Mouse (Mus musculus) liver, adult 2 months (tissue): ENCODE results near the gene Lhpp.

Experiments
- CTCF ChIP-seq: fragments of 200-500 bp; IDR thresholded peaks from 2 replicates; pipeline ENCODE4 v1.5.1; 2011; ENCODE audit warnings: low read depth, low read length, control low read depth
- POLR2A ChIP-seq: fragments of 200-500 bp; IDR thresholded peaks from 2 replicates; pipeline ENCODE4 v1.6.1; 2011; ENCODE audit warnings: low read length, control low read depth; ENCODE audit not compliant: insufficient read depth; ENCODE audit errors: extremely low read depth

- no peak for TF ChIP-seq CTCF
- TF ChIP-seq POLR2A: no peak
Observed at GRCm38 (mm10) chr7:132732136-132732789, 121.8 kb downstream of the Lhpp start.
